Mouse (Mus musculus): Measurements from ENCODE around the gene Slc34a1.

- 0 out of 2 replicates have a peak, but pooled peaks have one; percentile 19 for TF ChIP-seq POLR2A (IDR thresholded peaks at IDR 0.05; ENCODE audit: borderline replicate concordance, extremely low read depth, insufficient read depth, insufficient read length, poor library complexity, severe bottlenecking)
- TF ChIP-seq CTCF (IDR thresholded peaks at IDR 0.05; ENCODE audit: borderline replicate concordance, extremely low read depth, insufficient read depth, insufficient read length) = no peak
Measured at GRCm38 (mm10) chr13:55445361-55446091, 47.5 kb downstream of the Slc34a1 start.

All from brain, embryonic 14.5 days (tissue).